Mouse (Mus musculus) adrenal gland, postnatal 14 days (tissue): Measurements from ENCODE around the gene 8030411F24Rik. TPM values are rescaled to one million over a fixed set of nuclear protein-coding genes. Genes with fewer than 3 reads are reported as not detected.
"Not testable (repeated sequence)": the region's sequence is repeated elsewhere in the genome, so short reads cannot be mapped to it uniquely, and the experiment has no call there.

ENCODE experiments used
- DNase-seq: peaks from one replicate; pipeline ENCODE4 v3.0.0; 2021; ENCODE audit warnings: mixed read lengths
- long read RNA-seq, 2 experiments: library from polyadenylated mRNA; stranded (forward); transcript quantifications; one replicate each; pipeline ENCODE4 v2.0.0; 2021
- total RNA-seq: library from RNA; stranded (reverse); gene quantifications from 2 replicates; pipeline ENCODE4 v1.2.3, GENCODE M21; 2021

Gene 8030411F24Rik
- total RNA-seq = not detected in 2 replicates
- long read RNA-seq, experiment 1 = 0 reads
- long read RNA-seq, experiment 2 = 0 reads

DNA sequence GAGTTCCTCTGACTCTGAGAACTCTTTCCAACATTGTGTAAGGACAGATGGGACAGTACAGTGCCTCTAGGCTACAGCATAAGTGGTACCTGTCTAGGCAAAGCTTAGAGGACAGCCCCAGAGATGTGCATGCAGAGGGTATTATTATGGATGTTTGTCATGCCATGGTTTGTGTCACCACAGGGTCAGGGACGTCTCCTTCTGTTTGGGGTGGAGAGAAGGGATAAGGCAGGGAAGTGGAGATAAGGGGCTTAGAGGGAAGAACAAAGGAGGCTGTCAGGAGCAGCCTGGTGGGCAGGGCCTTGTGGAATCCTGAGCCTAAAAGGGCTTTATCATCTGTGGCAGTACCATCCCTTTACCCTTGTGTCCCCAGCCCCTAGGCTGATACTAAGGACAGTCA, at the start of gene 8030411F24Rik:
Gene 8030411F24Rik, plus strand, starts transcription at position 301 of the 400 bp plus-strand sequence.
- no peak for DNase-seq

DNA sequence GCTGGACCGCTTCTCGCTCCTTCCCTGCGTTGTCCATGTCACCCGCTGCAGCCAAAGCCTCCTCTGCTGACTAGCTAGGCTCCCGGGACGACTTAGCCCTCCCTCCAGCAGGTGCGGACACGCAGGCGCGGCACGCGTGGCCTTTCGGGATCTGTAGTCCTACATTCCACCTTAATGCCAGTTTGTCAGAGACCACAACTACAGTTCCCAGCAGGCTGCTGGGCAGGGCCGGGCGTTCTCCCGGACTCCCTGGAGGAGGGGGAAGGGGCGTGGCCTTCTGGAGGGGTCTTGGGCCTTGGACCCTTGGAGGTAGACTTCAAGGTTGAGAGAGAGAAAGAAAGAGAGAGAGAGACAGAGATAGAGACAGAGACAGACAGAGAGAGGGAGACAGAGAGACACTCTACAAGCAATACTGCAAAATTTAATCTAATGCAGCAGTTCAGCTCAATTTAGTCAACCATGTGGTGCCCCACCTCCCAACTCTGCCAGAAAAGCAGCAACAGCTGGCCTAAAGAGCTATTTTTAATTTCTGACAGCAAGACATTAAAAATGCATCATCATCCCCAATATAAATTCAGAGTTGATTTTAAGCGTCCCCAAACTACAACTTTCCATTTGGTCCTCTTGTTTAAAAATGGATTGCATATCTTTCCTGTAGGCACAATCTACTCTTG, 49.3 kb upstream of the 8030411F24Rik start, which contains the start of gene Napb:
Gene Napb, minus strand, starts transcription at position 141 of the 674 bp plus-strand sequence.
- peak; percentile 97 for DNase-seq

DNA sequence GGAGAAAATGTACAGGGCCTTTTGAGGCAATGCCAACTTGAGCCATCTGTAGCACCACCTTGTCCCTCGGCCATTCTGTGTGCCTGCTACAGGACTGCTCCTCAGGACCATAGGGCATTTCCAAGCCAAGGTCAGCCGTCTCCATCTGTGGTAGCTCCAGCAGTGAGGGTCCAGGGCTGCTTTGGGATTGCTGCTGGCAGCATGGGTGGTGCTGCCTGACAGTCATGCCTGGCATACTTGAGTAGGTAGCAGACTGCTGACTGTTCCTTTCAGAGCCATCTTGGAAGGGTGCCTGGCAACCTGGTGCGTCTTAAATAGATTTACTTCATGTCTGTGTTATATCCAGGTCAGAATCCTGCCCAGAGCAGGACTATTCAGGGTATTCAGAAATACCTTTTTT, 38.8 kb upstream of the 8030411F24Rik start:
- DNase-seq = no peak

DNA sequence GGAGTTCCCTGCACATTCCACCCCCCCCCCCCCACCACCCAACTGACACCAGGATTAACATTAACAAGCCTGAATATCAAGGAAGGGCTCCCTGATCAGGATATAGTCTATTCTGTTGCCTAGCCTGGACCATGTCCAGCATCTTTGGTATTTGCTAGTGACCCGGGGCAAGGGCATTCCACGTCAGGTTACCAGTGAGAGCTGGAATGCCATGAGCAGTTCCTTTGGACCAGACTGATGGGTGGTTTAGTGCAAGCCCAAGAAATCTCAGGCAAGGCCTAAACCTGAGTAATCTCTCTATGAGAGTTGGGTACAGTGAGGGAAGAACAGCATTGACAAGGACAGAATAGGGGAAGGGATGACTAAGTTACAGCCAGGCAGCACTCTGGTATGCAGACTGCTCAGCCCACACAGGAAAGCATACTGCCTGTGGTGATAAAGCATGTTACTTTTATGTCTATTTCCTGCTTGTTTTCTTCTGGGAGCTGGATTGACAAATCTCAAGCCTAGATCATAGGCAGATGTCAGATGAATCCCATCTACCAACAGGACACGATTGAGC, 37.9 kb upstream of the 8030411F24Rik start:
- no peak for DNase-seq

DNA sequence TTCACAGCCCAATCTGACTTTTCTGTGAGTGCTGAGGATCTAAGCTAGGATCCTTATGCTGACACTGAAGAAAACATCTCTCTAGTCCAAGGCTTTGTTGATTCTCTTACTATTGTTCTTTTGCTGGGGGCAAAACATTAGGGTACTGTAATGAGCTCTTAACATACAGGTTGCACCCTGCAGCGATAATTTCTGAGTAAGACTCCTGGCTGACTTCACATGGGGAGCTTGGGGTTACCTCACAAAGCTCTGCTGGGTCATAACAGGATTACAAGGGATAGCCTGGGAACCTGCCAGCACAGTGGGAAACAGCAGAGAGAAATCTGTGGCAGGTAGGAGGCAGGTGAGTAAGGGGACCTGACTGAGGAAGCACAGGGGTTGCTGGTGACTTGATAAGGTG, 31.8 kb upstream of the 8030411F24Rik start, which contains the start of gene Cstl1:
Gene Cstl1, plus strand, starts transcription at position 301 of the 400 bp plus-strand sequence.
- DNase-seq = no peak

DNA sequence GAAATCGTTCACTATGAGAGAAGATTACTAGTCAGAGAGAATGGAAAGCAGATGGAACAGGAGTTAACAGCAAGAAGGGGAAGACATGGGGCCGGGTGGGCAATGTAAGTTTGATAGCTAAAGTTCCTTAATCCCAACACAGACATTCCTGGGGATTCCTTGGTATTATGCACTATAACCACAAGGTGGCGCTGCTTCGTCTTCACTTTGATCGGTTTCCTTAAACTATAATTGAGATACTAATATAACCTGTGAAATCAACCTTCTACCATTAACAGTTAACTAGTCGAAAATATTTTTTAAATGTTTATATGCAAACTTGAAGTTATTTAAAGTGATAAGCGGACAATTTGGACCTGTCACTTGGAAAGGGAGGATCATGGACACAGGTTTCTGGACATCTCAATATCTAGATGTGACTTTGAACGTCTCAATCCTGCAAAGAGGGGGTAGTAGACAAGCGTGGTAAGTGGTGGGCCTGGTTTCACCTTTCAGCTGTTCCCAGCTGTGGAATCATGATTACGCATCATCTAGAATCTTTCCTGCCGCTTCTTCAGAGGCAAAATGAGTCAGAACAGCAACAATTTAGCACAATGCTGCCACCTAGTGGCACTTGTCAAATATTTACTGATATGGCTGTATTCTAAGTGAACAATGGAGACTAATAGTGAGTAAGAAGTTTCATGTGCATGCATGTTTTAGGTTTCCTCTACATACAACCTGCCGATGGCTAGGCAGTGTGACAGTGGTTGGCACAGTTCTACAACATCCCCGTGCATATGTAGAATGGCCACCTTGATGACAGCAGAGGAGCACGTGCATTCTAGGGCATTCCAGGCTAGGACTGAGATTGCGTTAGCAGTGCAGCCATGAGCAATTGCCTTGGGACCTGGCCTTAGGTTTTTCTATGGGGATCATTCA, 29.7 kb upstream of the 8030411F24Rik start:
- DNase-seq = peak; percentile 82

DNA sequence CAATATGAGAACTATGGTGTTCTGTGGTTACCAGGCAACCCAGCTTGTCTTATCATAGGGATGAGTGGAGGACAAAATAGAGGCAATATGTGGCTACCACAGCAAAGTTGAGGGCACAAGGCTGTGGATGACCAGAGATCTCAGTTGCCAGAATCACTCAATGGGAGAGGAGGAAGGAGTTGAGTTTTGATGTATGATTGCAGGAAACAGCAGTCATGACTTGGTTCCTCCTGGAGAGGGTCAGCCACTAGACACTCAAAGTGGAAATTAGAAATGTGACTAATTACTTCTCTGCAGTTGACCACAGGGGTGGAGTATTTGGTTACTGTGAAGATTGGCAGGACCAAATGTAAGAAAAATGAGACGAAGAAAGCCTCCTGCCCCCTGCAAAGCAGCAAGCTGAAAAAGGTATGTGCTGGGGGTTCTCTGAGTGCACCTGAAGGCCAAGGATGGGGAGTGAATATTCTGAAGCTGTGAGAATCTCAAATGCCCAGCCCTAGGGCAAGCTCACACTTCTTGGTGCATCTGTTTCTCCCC, 27.4 kb upstream of the 8030411F24Rik start:
- DNase-seq = no peak

DNA sequence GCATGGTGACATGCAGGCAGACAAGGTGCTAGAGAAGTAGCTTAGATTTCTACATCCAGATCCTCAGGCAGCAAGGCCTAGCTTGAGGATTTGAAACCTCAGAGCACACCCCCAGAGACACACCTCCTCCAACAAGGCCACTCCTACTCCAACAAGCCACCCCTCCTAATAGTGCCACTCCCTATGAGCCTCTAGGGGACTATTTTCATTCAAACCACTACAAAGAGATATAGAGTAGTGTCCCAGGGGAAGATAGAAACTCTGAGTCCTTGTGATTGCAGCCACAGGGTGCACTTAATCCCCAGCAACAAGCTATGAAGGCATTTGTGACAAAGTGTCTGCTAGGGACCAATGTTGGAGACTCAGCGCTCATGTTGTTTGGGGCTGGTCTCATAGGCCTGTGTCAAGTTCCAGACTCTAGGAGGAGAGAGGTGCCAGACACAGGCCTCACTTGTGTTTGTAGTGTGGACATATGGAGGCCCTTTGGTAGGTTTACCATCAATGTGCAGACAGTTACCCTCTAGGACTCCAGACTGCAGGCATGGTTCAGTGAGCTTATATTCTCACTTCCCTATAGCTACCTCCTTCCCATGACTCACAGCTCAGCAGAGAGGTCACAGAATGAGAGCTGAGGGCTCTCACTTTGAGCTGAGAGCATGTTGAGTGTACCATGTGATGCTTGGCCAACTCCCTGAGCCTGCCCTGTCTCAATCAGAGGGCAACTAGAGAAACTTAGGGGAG, 18.0 kb upstream of the 8030411F24Rik start:
- no peak for DNase-seq

DNA sequence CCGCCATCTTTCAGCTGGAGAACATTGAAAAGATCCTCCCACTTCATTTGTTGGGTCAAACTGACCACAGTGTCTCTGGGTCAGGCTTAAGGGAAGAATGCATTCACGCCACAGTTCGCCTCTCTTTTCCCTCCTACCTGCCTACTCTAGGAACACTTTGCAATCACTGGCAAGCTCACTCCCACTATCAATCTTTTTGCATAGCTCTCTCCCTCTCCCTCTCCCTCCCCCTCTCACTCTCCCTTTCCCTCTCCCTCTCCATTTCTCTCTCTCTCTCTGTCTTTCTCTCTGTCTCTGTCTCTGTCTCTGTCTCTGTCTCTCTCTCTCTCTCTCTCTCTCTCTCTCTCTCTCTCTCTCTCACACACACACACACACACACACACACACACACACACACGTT, 10.4 kb upstream of the 8030411F24Rik start, which contains the start of gene Cst11:
Gene Cst11, minus strand, starts transcription at position 101 of the 400 bp plus-strand sequence.
- DNase-seq = not testable (repeated sequence)

DNA sequence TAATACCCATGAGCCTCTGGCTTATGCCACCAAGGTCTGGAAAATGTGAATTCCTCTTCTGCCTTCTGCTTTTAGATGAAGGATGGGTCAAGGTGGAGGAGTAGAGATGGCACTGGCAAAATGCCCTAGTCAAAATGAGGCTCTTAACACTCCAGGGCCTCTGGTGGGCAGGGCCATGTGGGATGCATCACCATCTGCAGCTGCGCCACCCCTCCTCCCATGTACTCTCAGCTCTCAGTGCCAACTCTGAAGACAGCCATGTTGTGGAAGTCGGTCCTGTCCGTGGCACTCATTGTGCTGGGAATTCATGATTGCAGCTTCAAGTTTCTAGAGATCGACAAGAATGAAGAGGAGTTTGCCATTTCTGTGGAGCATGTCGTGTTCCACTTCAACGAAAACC, 7.3 kb downstream of the 8030411F24Rik start, which contains the start of gene Cst12:
Gene Cst12, plus strand, starts transcription at position 220 of the 400 bp plus-strand sequence.
- DNase-seq = no peak

DNA sequence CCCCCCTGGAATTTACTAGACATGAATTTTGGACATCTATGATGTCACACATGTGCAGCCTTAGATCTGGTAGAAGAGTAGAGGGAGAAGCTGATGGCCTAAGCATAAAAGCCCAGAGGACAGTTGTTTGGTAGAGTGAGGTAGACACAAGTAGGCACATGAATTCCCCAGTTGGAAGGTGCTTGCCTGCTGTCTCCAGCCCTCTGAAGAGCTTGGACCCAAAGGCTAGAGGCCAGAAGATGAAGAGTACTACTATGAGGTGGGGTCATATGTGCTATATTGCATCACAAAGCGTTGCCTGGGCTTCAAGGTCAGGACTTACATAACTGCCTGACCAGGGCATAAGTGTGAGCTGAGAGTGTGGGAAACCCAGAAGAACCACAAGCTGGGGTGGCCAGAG, 16.7 kb downstream of the 8030411F24Rik start, which contains the start of gene Cst8:
Gene Cst8, plus strand, starts transcription at position 301 of the 400 bp plus-strand sequence.
- DNase-seq = no peak

DNA sequence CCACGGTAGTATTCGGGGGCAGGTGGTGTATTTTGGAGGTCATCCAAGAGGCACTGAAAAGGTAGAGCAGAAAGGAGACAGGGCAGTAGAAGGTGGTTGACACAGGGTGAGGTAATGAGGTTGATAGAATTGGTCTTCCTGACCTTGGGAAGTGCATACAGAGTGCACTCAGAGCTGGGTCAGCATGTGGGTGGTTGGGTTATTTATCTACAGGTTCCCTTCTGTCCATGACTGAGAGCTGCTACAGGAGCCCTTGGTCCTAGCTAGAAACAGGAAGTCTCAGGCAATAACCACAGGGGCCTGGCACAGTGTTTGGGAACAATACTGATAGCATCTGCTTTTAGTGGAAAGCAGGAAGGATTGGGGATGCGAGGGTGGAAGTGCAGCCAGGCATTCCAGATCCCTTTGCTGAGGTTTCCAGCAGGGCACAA, 19.7 kb downstream of the 8030411F24Rik start:
- DNase-seq = no peak

DNA sequence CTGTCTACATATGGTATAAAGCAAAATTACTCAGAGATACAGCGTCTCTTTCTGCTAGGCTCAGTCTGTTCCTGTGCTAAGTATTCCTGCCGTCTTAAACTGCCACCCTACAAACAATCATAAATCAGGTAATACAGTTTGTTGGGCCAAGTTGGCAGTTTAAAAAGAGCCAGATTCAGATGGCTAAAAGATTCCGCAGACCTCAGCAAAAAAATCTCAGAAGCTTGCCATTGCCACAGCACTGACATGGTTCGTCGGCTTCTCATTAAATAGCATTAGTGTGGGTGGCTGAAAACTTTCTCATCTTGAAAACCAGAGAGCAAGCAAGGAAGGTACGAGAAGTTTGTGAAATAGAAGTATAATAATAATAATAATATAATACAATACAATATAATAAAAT, 24.9 kb downstream of the 8030411F24Rik start:
- DNase-seq = no peak

DNA sequence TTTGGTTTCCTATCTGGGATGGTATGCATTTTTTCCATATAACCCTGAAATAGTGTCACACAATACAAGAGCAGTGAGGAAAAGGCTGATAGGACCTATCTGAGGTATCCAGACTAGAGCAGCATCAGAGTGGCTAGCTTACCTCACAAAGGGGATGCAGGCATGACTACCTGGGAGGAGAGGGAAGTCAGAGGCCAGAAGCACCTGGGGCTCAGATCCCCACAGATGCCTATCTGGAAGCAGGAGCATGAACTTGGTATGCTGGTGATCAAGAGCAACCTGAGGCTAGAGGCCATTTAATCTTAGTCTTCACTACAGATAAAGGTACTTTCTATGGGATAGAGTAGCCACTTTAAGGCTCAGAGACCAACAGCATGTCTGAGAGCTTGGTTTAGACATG, 38.1 kb downstream of the 8030411F24Rik start, which contains the start of gene Cst13:
Gene Cst13, plus strand, starts transcription at position 173 of the 400 bp plus-strand sequence.
- no peak for DNase-seq

DNA sequence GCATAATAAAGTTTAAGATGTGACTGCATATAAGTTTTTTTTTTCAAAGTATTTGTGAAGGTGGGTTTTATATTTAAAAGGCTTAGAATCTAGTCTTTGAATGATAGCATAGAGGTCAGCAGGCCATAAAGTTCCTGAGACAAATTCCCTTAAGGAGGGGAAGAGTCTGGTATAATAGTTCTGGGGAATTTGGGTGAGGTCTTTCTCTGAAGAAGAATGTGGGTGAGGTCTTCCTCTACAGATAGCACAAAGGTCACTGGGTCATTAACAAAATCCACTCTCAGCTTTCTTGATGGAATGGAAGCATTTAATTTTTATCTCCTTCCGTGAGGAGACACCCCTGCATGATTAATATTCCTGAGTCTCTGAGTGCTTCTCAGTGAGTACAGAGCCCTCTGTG, 44.2 kb downstream of the 8030411F24Rik start:
- no peak for DNase-seq

DNA sequence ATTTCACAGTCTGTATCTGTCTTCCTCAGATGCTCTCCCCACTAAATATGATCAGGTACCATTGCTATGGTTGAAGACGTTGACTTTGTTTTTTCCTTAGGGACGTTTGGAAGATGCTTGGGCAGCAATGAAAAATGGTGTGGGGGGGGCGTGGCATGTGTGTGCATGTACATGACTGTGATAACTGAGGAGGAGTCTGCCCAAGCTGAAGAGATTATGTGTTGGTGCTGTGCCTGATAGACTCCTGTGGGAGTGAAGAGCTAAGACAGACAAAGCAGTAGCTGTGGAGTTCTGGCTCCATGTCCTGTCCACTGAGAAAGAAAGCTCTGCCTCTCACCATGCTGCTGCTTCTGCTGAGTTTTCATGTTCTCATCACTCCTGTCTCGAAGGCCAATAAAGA, 53.1 kb downstream of the 8030411F24Rik start, which contains the start of gene Cst9:
Gene Cst9, plus strand, starts transcription at position 236 of the 400 bp plus-strand sequence.
- no peak for DNase-seq

Other genes starting within 250 kb of the 8030411F24Rik start
- 20.2 and 20.8 TPM in 2 replicates for gene Nxt1, start 109.4 kb upstream of the 8030411F24Rik start, total RNA-seq
- gene Gzf1, start 101.0 kb upstream of the 8030411F24Rik start, total RNA-seq = 28.3 and 29.4 TPM in 2 replicates
- gene Napb, start 49.5 kb upstream of the 8030411F24Rik start, total RNA-seq = 4.5 and 7.9 TPM in 2 replicates
- not detected in 2 replicates for gene Cstl1, start 31.7 kb upstream of the 8030411F24Rik start, total RNA-seq
- not detected in 2 replicates for gene Cst11, start 10.5 kb upstream of the 8030411F24Rik start, total RNA-seq
- gene Cst12, start 7.4 kb downstream of the 8030411F24Rik start, total RNA-seq = not detected in 2 replicates
- gene Cst8, start 16.8 kb downstream of the 8030411F24Rik start, total RNA-seq = 52.6 and 64.7 TPM in 2 replicates
- gene Cst13, start 38.1 kb downstream of the 8030411F24Rik start, total RNA-seq = not detected in 2 replicates
- gene Cst9, start 53.1 kb downstream of the 8030411F24Rik start, total RNA-seq = not detected in 2 replicates
- 0.93 and 2.4 TPM in 2 replicates for gene 9230104L09Rik, start 83.0 kb downstream of the 8030411F24Rik start, total RNA-seq
- 867 and 955 TPM in 2 replicates for gene Cst3, start 93.7 kb downstream of the 8030411F24Rik start, total RNA-seq
- gene Gm1330, start 221.2 kb downstream of the 8030411F24Rik start, total RNA-seq = not detected in 2 replicates
- gene Gm10750, start 235.2 kb downstream of the 8030411F24Rik start, total RNA-seq = not detected in 2 replicates